Mouse (Mus musculus): ENCODE results near the gene Pard3b.

GRCm38 (mm10) chr1:62309376-62309775 lies 670.8 kb downstream of the Pard3b start:
- TF ChIP-seq CTCF (conservative IDR thresholded peaks at IDR 0.05; ENCODE audit: insufficient read depth, insufficient read length, low read depth, low read length) (no peak), POLR2A (IDR thresholded peaks at IDR 0.05; ENCODE audit: low read depth, low read length) (no peak)

Measured in kidney, adult 2 months (tissue).